Mouse (Mus musculus): Measurements from ENCODE around the gene Kctd5.
A peak's percentile ranks its signal among the peaks of the same experiment; 100 is the strongest.
"Not testable (repeated sequence)": the region's sequence is repeated elsewhere in the genome, so short reads cannot be mapped to it uniquely, and the experiment has no call there.

Gene Kctd5

GRCm38 (mm10) chr17:24072919-24073696, at the start of gene Kctd5:
Gene Kctd5 (minus strand): TSS chr17:24073485.
- DNase-seq = peak; percentile 94

- DNase-seq = no peak
Measured at GRCm38 (mm10) chr17:24119446-24119845, 46.2 kb upstream of the Kctd5 start.

- peak; percentile 66 for DNase-seq
Measured at GRCm38 (mm10) chr17:24113031-24113430, 39.7 kb upstream of the Kctd5 start.

GRCm38 (mm10) chr17:24111256-24111655, 38.0 kb upstream of the Kctd5 start:
- no peak for DNase-seq

GRCm38 (mm10) chr17:24108896-24109295, 35.6 kb upstream of the Kctd5 start:
- DNase-seq = peak; percentile 57

GRCm38 (mm10) chr17:24105111-24105510, 31.8 kb upstream of the Kctd5 start:
- no peak for DNase-seq

GRCm38 (mm10) chr17:24098354-24098753, 25.1 kb upstream of the Kctd5 start:
- no peak for DNase-seq

- no peak for DNase-seq
Measured at GRCm38 (mm10) chr17:24090575-24090974, 17.3 kb upstream of the Kctd5 start.

GRCm38 (mm10) chr17:24086399-24086798, 13.1 kb upstream of the Kctd5 start:
- DNase-seq = not testable (repeated sequence)

GRCm38 (mm10) chr17:24084593-24084992, 11.3 kb upstream of the Kctd5 start:
- no peak for DNase-seq

GRCm38 (mm10) chr17:24077101-24077500, 3.8 kb upstream of the Kctd5 start:
- no peak for DNase-seq

GRCm38 (mm10) chr17:24069531-24069930, 3.8 kb downstream of the Kctd5 start:
- no peak for DNase-seq

GRCm38 (mm10) chr17:24068271-24068670, 5.0 kb downstream of the Kctd5 start:
- DNase-seq = peak; percentile 39

- no peak for DNase-seq
Measured at GRCm38 (mm10) chr17:24062459-24063155, 10.7 kb downstream of the Kctd5 start.

GRCm38 (mm10) chr17:24057730-24058245, 15.5 kb downstream of the Kctd5 start:
- DNase-seq = no peak

- no peak for DNase-seq
Measured at GRCm38 (mm10) chr17:24056636-24057625, 16.4 kb downstream of the Kctd5 start.

- DNase-seq = no peak
Measured at GRCm38 (mm10) chr17:24049008-24049407, 24.3 kb downstream of the Kctd5 start.

GRCm38 (mm10) chr17:24048053-24048452, 25.2 kb downstream of the Kctd5 start:
- no peak for DNase-seq

- DNase-seq = no peak
Measured at GRCm38 (mm10) chr17:24046026-24046425, 27.3 kb downstream of the Kctd5 start.

- DNase-seq = no peak
Measured at GRCm38 (mm10) chr17:24045608-24046007, 27.7 kb downstream of the Kctd5 start.

GRCm38 (mm10) chr17:24044482-24044881, 28.8 kb downstream of the Kctd5 start:
- no peak for DNase-seq

- DNase-seq = no peak
Measured at GRCm38 (mm10) chr17:24037844-24038243, 35.4 kb downstream of the Kctd5 start, which contains the start of gene Prss27. Gene Prss27 (plus strand): TSS chr17:24038144.

GRCm38 (mm10) chr17:24037360-24037759, 35.9 kb downstream of the Kctd5 start:
- no peak for DNase-seq

Data from cerebellum, adult 11-12 months (tissue).